8 mouse cellular contexts compared by ENCODE assay signal in genomic region chr6:128837454-128838341, GRCm38 (mm10). TPM values are rescaled to one million over a fixed set of nuclear protein-coding genes. Genes with fewer than 3 reads are reported as not detected.
DNase-seq lines count a peak whose midpoint lies in the region; ATAC-seq and TF ChIP-seq lines count a peak whose summit lies in the region.

No protein-coding gene starts in this region.

- peak overlapping the region; percentile 87 for H3K9ac ChIP-seq in kidney, embryonic 14.5 days (ENCODE audit: low read depth, low read length)
- 0 out of 2 replicates have a peak overlapping the region, but pooled peaks have one; percentile 43 for H3K9ac ChIP-seq in ES-E14 (ENCODE audit: insufficient read depth, low read depth, low read length, poor library complexity, severe bottlenecking)
- peak overlapping the region; percentile 67 for H3K9ac ChIP-seq in hindbrain, embryonic 16.5 days (ENCODE audit: low read depth, low read length)
- peak overlapping the region; percentile 61 for H3K9ac ChIP-seq in midbrain, embryonic 12.5 days (replicated peaks)

- no peaks in the 10 kb centered on the region for H3K9me3 ChIP-seq in kidney, embryonic 14.5 days (ENCODE audit: control insufficient read depth, low read length)
- no peaks in the 10 kb centered on the region for H3K9me3 ChIP-seq in ES-E14 (ENCODE audit: control insufficient read depth, insufficient read depth, low read depth, low read length)
- no peaks in the 10 kb centered on the region for H3K9me3 ChIP-seq in hindbrain, embryonic 16.5 days (ENCODE audit: control insufficient read depth, low read length)
- no peaks in the 10 kb centered on the region for H3K9me3 ChIP-seq in midbrain, embryonic 12.5 days

- 2% methylated on average over 14 of the region's 14 CpGs for WGBS in kidney, embryonic 14.5 days
- 2% methylated on average over 14 of the region's 14 CpGs for WGBS in hindbrain, embryonic 16.5 days
- 1% methylated on average over 14 of the region's 14 CpGs for WGBS in midbrain, embryonic 12.5 days

- in situ Hi-C loops in ES-E14 (cut with MboI; ENCODE audit: low sequenced_read_pairs in 2 of 2, unreplicated experiment in 2 of 2) = loop anchor here in 1 of 2 experiments (5.0 kb wide), 1 partner anchor 35 kb away; no protein-coding TSS in a partner anchor

- no peaks in the 10 kb centered on the region for H3K36me3 ChIP-seq in kidney, embryonic 14.5 days (ENCODE audit: control insufficient read depth, insufficient read depth, low read length)
- no peaks in the 10 kb centered on the region for H3K36me3 ChIP-seq in ES-E14 (ENCODE audit: control insufficient read depth, insufficient read depth, low read length, poor library complexity, severe bottlenecking)
- no peaks in the 10 kb centered on the region for H3K36me3 ChIP-seq in hindbrain, embryonic 16.5 days (ENCODE audit: control insufficient read depth, insufficient read depth, low read length)
- no peaks in the 10 kb centered on the region for H3K36me3 ChIP-seq in midbrain, embryonic 12.5 days

- DNase-seq in kidney, adult 11 months = no peak
- DNase-seq in ES-E14 (ENCODE audit: low read depth, low spot score) = peak; percentile 28
- DNase-seq in embryo, embryonic 9.5 days (ENCODE audit: extremely low spot score) = peak; percentile 72
- no peak for DNase-seq in gastrocnemius, postnatal 25 days
- DNase-seq in gastrocnemius, postnatal 4 days (ENCODE audit: low spot score in 2 of 2) = no peak

- H3K4me3 ChIP-seq in kidney, embryonic 14.5 days (ENCODE audit: low read length) = peak overlapping the region; percentile 86
- H3K4me3 ChIP-seq in ES-E14 (ENCODE audit: insufficient read depth in 1 of 2, low read depth in 1 of 2, low read length in 2 of 2, poor library complexity in 1 of 2, severe bottlenecking in 1 of 2) = peak overlapping the region; percentile 66 to 85
- H3K4me3 ChIP-seq in hindbrain, embryonic 16.5 days (ENCODE audit: low read length) = peak overlapping the region; percentile 62
- H3K4me3 ChIP-seq in midbrain, embryonic 12.5 days = peak overlapping the region; percentile 83

- no peaks in the 10 kb centered on the region for H3K27me3 ChIP-seq in kidney, embryonic 14.5 days (ENCODE audit: control insufficient read depth, insufficient read depth, low read length)
- no peaks in the 10 kb centered on the region for H3K27me3 ChIP-seq in hindbrain, embryonic 16.5 days (replicated peaks; ENCODE audit: control insufficient read depth, insufficient read depth, low read length)
- 0 out of 2 replicates have a peak, but pooled peaks cover 4% of the 10 kb centered on the region for H3K27me3 ChIP-seq in midbrain, embryonic 12.5 days

- peak overlapping the region; percentile 50 for H3K4me2 ChIP-seq in kidney, embryonic 14.5 days (replicated peaks; ENCODE audit: low read depth, low read length)
- peak overlapping the region; percentile 65 for H3K4me2 ChIP-seq in hindbrain, embryonic 16.5 days (ENCODE audit: low read length)
- peak overlapping the region; percentile 59 for H3K4me2 ChIP-seq in midbrain, embryonic 12.5 days (replicated peaks)

- 0 out of 2 replicates have a peak, but pooled peaks cover 9% of the 10 kb centered on the region for H3K4me1 ChIP-seq in kidney, embryonic 14.5 days (ENCODE audit: control insufficient read depth, insufficient read depth, low read length)
- H3K4me1 ChIP-seq in ES-E14 (ENCODE audit: control insufficient read depth in 2 of 2, insufficient read depth in 2 of 2, low read length in 2 of 2, poor library complexity in 1 of 2) = peaks cover 0 to 3% of the 10 kb centered on the region in 2 experiments; a peak in 1 of 4 replicates
- H3K4me1 ChIP-seq in hindbrain, embryonic 16.5 days (ENCODE audit: control insufficient read depth, insufficient read depth, low read depth, low read length) = peaks cover 8% of the 10 kb centered on the region; the same call in 1 of the 2 replicates
- H3K4me1 ChIP-seq in midbrain, embryonic 12.5 days = peaks cover 10% of the 10 kb centered on the region

- ATAC-seq in kidney, embryonic 14.5 days (ENCODE audit: low FRiP score, low TSS enrichment) = peak; percentile 30; the same call in 1 of the 2 replicates
- peak; percentile 44 for ATAC-seq in hindbrain, embryonic 16.5 days
- peak; percentile 42 for ATAC-seq in midbrain, embryonic 12.5 days (ENCODE audit: low FRiP score, low read depth)

- peak overlapping the region; percentile 96 for H3K27ac ChIP-seq in kidney, embryonic 14.5 days (ENCODE audit: low read depth, low read length)
- no peak overlapping the region for H3K27ac ChIP-seq in ES-E14 (ENCODE audit: insufficient read depth, low read depth, low read length, poor library complexity, severe bottlenecking)
- H3K27ac ChIP-seq in hindbrain, embryonic 16.5 days (ENCODE audit: low read depth, low read length) = peak overlapping the region; percentile 85
- peak overlapping the region; percentile 87 for H3K27ac ChIP-seq in midbrain, embryonic 12.5 days (replicated peaks)

TF ChIP-seq in ES-E14, 5 proteins besides CTCF, POLR2A, EP300 and RAD21:
- TF ChIP-seq ZNF384 (IDR thresholded peaks at IDR 0.05; ENCODE audit: low read depth, low read length) (no peak), CHD2 (IDR thresholded peaks at IDR 0.05; ENCODE audit: low read depth, low read length) (no peak), MAFK (IDR thresholded peaks at IDR 0.05; ENCODE audit: insufficient read depth, low read depth, low read length) (no peak), HCFC1 (IDR thresholded peaks at IDR 0.05; ENCODE audit: borderline replicate concordance, insufficient read depth, low read length) (no peak), ZC3H11A (IDR thresholded peaks at IDR 0.05; ENCODE audit: borderline replicate concordance, low read depth, low read length) (no peak)

RNA-seq across cellular contexts. Expression of gene Klrb1b, which starts 11.6 kb away (rescaled TPM):
- not detected in 2 replicates for polyA plus RNA-seq in kidney, embryonic 14.5 days (2014; fragmentation: Nextera tagmentation; extraction: Ambion mirVana)
- not detected in 2 replicates for total RNA-seq in ES-E14 (2012; rRNA removed)
- not detected in 2 replicates for polyA plus RNA-seq in hindbrain, embryonic 16.5 days (2015; fragmentation: Nextera tagmentation; extraction: Ambion mirVana)
- not detected in 2 replicates for polyA plus RNA-seq in midbrain, embryonic 12.5 days (2016; fragmentation: Nextera tagmentation; extraction: Ambion mirVana)
- total RNA-seq in gastrocnemius, postnatal 25 days (2021) = not detected
- total RNA-seq in gastrocnemius, postnatal 4 days (2021) = not detected

RNA-seq across cellular contexts. Expression of gene Gm44511, which starts 11.6 kb away (rescaled TPM):
- polyA plus RNA-seq in kidney, embryonic 14.5 days (2014; fragmentation: Nextera tagmentation; extraction: Ambion mirVana) = not detected in 2 replicates
- not detected in 2 replicates for total RNA-seq in ES-E14 (2012; rRNA removed)
- not detected in 2 replicates for polyA plus RNA-seq in hindbrain, embryonic 16.5 days (2015; fragmentation: Nextera tagmentation; extraction: Ambion mirVana)
- not detected in 2 replicates for polyA plus RNA-seq in midbrain, embryonic 12.5 days (2016; fragmentation: Nextera tagmentation; extraction: Ambion mirVana)
- total RNA-seq in gastrocnemius, postnatal 25 days (2021) = not detected
- total RNA-seq in gastrocnemius, postnatal 4 days (2021) = not detected

RNA-seq across cellular contexts. Expression of gene Klrb1c, which starts 48.7 kb away (rescaled TPM):
- polyA plus RNA-seq in kidney, embryonic 14.5 days (2014; fragmentation: Nextera tagmentation; extraction: Ambion mirVana) = 0.61 TPM in 1 of 2 replicates, not detected in the other
- 0.13 TPM in 1 of 2 replicates, not detected in the other for total RNA-seq in ES-E14 (2012; rRNA removed)
- 0.11 and 0.15 TPM in 2 replicates for polyA plus RNA-seq in hindbrain, embryonic 16.5 days (2015; fragmentation: Nextera tagmentation; extraction: Ambion mirVana)
- not detected in 2 replicates for polyA plus RNA-seq in midbrain, embryonic 12.5 days (2016; fragmentation: Nextera tagmentation; extraction: Ambion mirVana)
- total RNA-seq in gastrocnemius, postnatal 25 days (2021) = not detected
- under 1 TPM; 0.15 to 0.16 TPM for total RNA-seq in gastrocnemius, postnatal 4 days (2021)

RNA-seq across cellular contexts. Expression of gene Clec2i, which starts 49.7 kb away (rescaled TPM):
- 0.23 TPM in 1 of 2 replicates, not detected in the other for polyA plus RNA-seq in kidney, embryonic 14.5 days (2014; fragmentation: Nextera tagmentation; extraction: Ambion mirVana)
- 0.16 and 0.18 TPM in 2 replicates for total RNA-seq in ES-E14 (2012; rRNA removed)
- polyA plus RNA-seq in hindbrain, embryonic 16.5 days (2015; fragmentation: Nextera tagmentation; extraction: Ambion mirVana) = not detected in 2 replicates
- polyA plus RNA-seq in midbrain, embryonic 12.5 days (2016; fragmentation: Nextera tagmentation; extraction: Ambion mirVana) = not detected in 2 replicates
- not detected for total RNA-seq in gastrocnemius, postnatal 25 days (2021)
- total RNA-seq in gastrocnemius, postnatal 4 days (2021) = under 1 TPM in 1 of 2 experiments, not detected in 1; 0.21 TPM

RNA-seq across cellular contexts. Expression of gene BC035044, which starts 53.2 kb away (rescaled TPM):
- 0.64 and 0.76 TPM in 2 replicates for polyA plus RNA-seq in kidney, embryonic 14.5 days (2014; fragmentation: Nextera tagmentation; extraction: Ambion mirVana)
- not detected in 2 replicates for total RNA-seq in ES-E14 (2012; rRNA removed)
- polyA plus RNA-seq in hindbrain, embryonic 16.5 days (2015; fragmentation: Nextera tagmentation; extraction: Ambion mirVana) = 0.49 and 0.72 TPM in 2 replicates
- 0.26 and 0.35 TPM in 2 replicates for polyA plus RNA-seq in midbrain, embryonic 12.5 days (2016; fragmentation: Nextera tagmentation; extraction: Ambion mirVana)
- total RNA-seq in gastrocnemius, postnatal 25 days (2021) = under 1 TPM in 1 of 2 experiments, not detected in 1; 0.27 TPM
- under 1 TPM; 0.34 TPM for total RNA-seq in gastrocnemius, postnatal 4 days (2021)

Comparison
In these comparisons a context has a peak if more than half of its experiments do, and no peak if none do; other contexts are left out.
1. DNase-seq: peak in ES-E14 (single experiment) and embryo, embryonic 9.5 days (single experiment); none in kidney, adult 11 months (single experiment), gastrocnemius, postnatal 25 days (single experiment) and gastrocnemius, postnatal 4 days (0 of 2).
2. Peak in every context shown above with its lines, with median percentiles within 50 percentile points of each other: ATAC-seq, H3K4me2 ChIP-seq, H3K4me3 ChIP-seq and H3K9ac ChIP-seq.